Mouse (Mus musculus) liver, embryonic 14.5 days (tissue): ENCODE data around the gene Tubb2b. TPM values are rescaled to one million over a fixed set of nuclear protein-coding genes. Genes with fewer than 3 reads are reported as not detected.
A peak's percentile ranks its signal among the peaks of the same experiment; 100 is the strongest.

Experiments
- ATAC-seq: fragments of 200-750 bp; cut with Nextera tagmentation; 2 replicates; pipeline ENCODE4 v1.8.0; 2017; ENCODE audit warnings: moderate number of reproducible peaks, mild to moderate bottlenecking, moderate library complexity; ENCODE audit not compliant: insufficient read depth
- DNase-seq, 3 experiments: peaks; one replicate each; pipeline ENCODE4 v3.0.0-alpha.2; 2012 to 2013; ENCODE audit warnings: low read depth in 3 of 3, low spot score in 3 of 3
- H3K27ac ChIP-seq: fragments of 300-500 bp; sonication (generic); 2 replicates; pipeline ENCODE4 v1.5.1; 2014; ENCODE audit warnings: moderate library complexity, mild to moderate bottlenecking, control low read depth, inconsistent platforms
- H3K27me3 ChIP-seq: fragments of 300-500 bp; sonication (generic); 2 replicates; pipeline ENCODE4 v1.6.1; 2014; ENCODE audit warnings: mild to moderate bottlenecking, low read length, moderate library complexity; ENCODE audit not compliant: control insufficient read depth, insufficient read depth
- H3K36me3 ChIP-seq: fragments of 300-500 bp; sonication (generic); replicated peaks from 2 replicates; pipeline ENCODE4 v1.6.1; 2014; ENCODE audit warnings: low read depth; ENCODE audit not compliant: control insufficient read depth, insufficient read depth
- H3K4me1 ChIP-seq, 2 experiments: fragments of 200-500 bp in 1 of 2; fragments of 300-500 bp in 1 of 2; sonication (generic) in 1 of 2; replicated peaks; 2 replicates each; pipeline ENCODE4 v1.6.1; 2012 to 2014; ENCODE audit warnings: antibody characterized with exemption in 1 of 2, inconsistent platforms in 1 of 2, low read length in 1 of 2; ENCODE audit not compliant: control insufficient read depth in 2 of 2, insufficient read depth in 2 of 2
- H3K4me2 ChIP-seq: fragments of 300-500 bp; sonication (generic); 2 replicates; pipeline ENCODE4 v1.6.1; 2014; ENCODE audit warnings: low read depth, mild to moderate bottlenecking, control low read depth, moderate library complexity
- H3K4me3 ChIP-seq, 2 experiments: fragments of 200-500 bp in 1 of 2; fragments of 300-500 bp in 1 of 2; sonication (generic) in 1 of 2; 2 replicates each; pipeline ENCODE4 v1.5.1; 2012 to 2014; ENCODE audit warnings: low read depth in 2 of 2, low read length in 2 of 2, mild to moderate bottlenecking in 2 of 2, control low read depth in 1 of 2, inconsistent platforms in 1 of 2, moderate library complexity in 1 of 2; ENCODE audit not compliant: insufficient read depth in 1 of 2
- H3K9ac ChIP-seq: fragments of 300-500 bp; sonication (generic); replicated peaks from 2 replicates; pipeline ENCODE4 v1.6.1; 2014; ENCODE audit warnings: mild to moderate bottlenecking, control low read depth, moderate library complexity
- H3K9me3 ChIP-seq: fragments of 300-500 bp; sonication (generic); 2 replicates; pipeline ENCODE4 v1.6.1; 2016; ENCODE audit warnings: low read length, mixed read lengths; ENCODE audit not compliant: control insufficient read depth
- CTCF ChIP-seq: IDR thresholded peaks from 2 replicates; pipeline ENCODE4 v1.5.1; 2016; ENCODE audit warnings: antibody characterized with exemption, low read depth, control low read depth
- EP300 ChIP-seq: IDR thresholded peaks from 2 replicates; pipeline ENCODE4 v1.6.1; 2016; ENCODE audit warnings: antibody characterized with exemption, low read depth
- WGBS: fragments of 180-500 bp; shearing (Covaris S2); extraction: QIAGEN DNeasy Blood & Tissue Kit; methylation state at CpG from one replicate; pipeline ENCODE4 v1.1.7; 2014; ENCODE audit not compliant: insufficient replicate concordance; 5-methylcytosine and 5-hydroxymethylcytosine counted together
- polyA plus RNA-seq, 2 experiments: library from polyadenylated mRNA; depleted of rRNA in 1 of 2; stranded (reverse) in 1 of 2; unstranded in 1 of 2; fragments of >200 nt; fragmentation: Nextera tagmentation in 1 of 2; extraction: Ambion mirVana in 1 of 2; gene quantifications; 2 replicates each; pipeline versions ENCODE4 v1.2.1 to v1.2.3; 2012 to 2014

Tubb2b gene
- polyA plus RNA-seq, 2 experiments = 0.29 to 2.7 TPM

GRCm38 (mm10) chr13:34132299-34132698, 2.0 kb upstream of the Tubb2b start:
- Histone ChIP-seq H3K9ac (no peak overlapping the region), H3K36me3 (no peaks in the 10 kb centered on the region), H3K27me3 (peaks cover 55% of the 10 kb centered on the region), H3K4me1 (peaks cover 0 to 12% of the 10 kb centered on the region in 2 experiments; a peak in 2 of 4 replicates), H3K27ac (no peak overlapping the region), H3K4me3 (no peak overlapping the region), H3K9me3 (no peaks in the 10 kb centered on the region), H3K4me2 (no peak overlapping the region)
- no peak for TF ChIP-seq CTCF
- TF ChIP-seq EP300 = no peak
- WGBS = 2% methylated on average over 15 of the region's 15 CpGs
- ATAC-seq (no peak), DNase-seq (no peak)

GRCm38 (mm10) chr13:34131708-34132060, 1.4 kb upstream of the Tubb2b start:
- H3K4me3 ChIP-seq = peak overlapping the region in 1 of 2 experiments; percentile 19; a peak in 1 of 4 replicates
- TF ChIP-seq EP300 = no peak
- no peak for TF ChIP-seq CTCF
- H3K36me3 ChIP-seq = no peaks in the 10 kb centered on the region
- no peaks in the 10 kb centered on the region for H3K9me3 ChIP-seq
- H3K4me2 ChIP-seq = peak overlapping the region; percentile 51
- H3K4me1 ChIP-seq = peaks cover 0 to 12% of the 10 kb centered on the region in 2 experiments; a peak in 2 of 4 replicates
- ATAC-seq = no peak
- H3K9ac ChIP-seq = no peak overlapping the region
- no peak overlapping the region for H3K27ac ChIP-seq
- peaks cover 56% of the 10 kb centered on the region for H3K27me3 ChIP-seq
- DNase-seq = no peak
- 1% methylated on average over 10 of the region's 10 CpGs for WGBS

- peak overlapping the region; percentile 51 for H3K4me2 ChIP-seq
- ATAC-seq = peak; percentile 55; the same call in 1 of the 2 replicates
- no peaks in the 10 kb centered on the region for H3K36me3 ChIP-seq
- WGBS = 1% methylated on average over 24 of the region's 24 CpGs
- DNase-seq = no peak
- peak overlapping the region in 1 of 2 experiments; percentile 19; a peak in 1 of 4 replicates for H3K4me3 ChIP-seq
- TF ChIP-seq EP300 (no peak), CTCF (no peak)
- H3K27me3 ChIP-seq = peaks cover 58% of the 10 kb centered on the region
- H3K4me1 ChIP-seq = peaks cover 0 to 12% of the 10 kb centered on the region in 2 experiments; a peak in 2 of 4 replicates
- no peak overlapping the region for H3K27ac ChIP-seq
- no peaks in the 10 kb centered on the region for H3K9me3 ChIP-seq
- H3K9ac ChIP-seq = no peak overlapping the region
Measured at GRCm38 (mm10) chr13:34131011-34131707, 893 bp upstream of the Tubb2b start.

GRCm38 (mm10) chr13:34129485-34130225, 611 bp downstream of the Tubb2b start:
- H3K4me3 ChIP-seq = peak overlapping the region; percentile 19 to 62
- WGBS = 2% methylated on average over 31 of the region's 31 CpGs
- ATAC-seq = no peak
- H3K4me1 ChIP-seq = peaks cover 0 to 12% of the 10 kb centered on the region in 2 experiments; a peak in 2 of 4 replicates
- H3K9ac ChIP-seq = no peak overlapping the region
- H3K27ac ChIP-seq = no peak overlapping the region
- no peaks in the 10 kb centered on the region for H3K9me3 ChIP-seq
- H3K36me3 ChIP-seq = no peaks in the 10 kb centered on the region
- peak overlapping the region; percentile 51 for H3K4me2 ChIP-seq
- peaks cover 55% of the 10 kb centered on the region for H3K27me3 ChIP-seq
- DNase-seq = no peak
- TF ChIP-seq EP300 = no peak
- TF ChIP-seq CTCF = no peak
